Mouse (Mus musculus): ENCODE measurements at regions not wholly inside any gene's neighbourhood (a gene's known extent, or its start where the extent isn't known, plus 50 kb on each side); places are given as distances from the start of the nearest gene placed in this dataset.

DNA sequence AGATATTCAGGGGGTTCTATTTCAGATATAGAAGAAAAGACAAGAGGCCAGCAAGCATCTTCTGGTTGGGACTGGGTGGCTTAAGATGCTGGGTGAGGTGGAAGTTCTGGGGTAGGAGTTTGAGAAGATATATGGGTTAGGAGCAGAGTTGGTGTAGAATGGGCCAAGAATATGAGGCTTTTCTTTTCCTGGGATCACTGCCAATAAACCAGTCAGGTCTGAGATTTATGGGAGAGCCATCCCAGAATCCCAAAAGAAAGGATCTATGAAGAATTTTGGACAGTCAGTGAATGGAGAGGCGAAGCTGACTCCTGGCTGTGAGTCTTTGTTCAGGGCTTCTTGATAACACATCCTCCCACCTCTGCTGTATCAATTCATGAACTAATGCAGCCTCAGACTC is 192.0 kb upstream of the Klf4 start:
- no peak overlapping the region for H3K27ac ChIP-seq (replicated peaks)
- no peaks in the 10 kb centered on the region for H3K9me3 ChIP-seq (ENCODE audit: control insufficient read depth, low read length)
- H3K4me3 ChIP-seq (ENCODE audit: low read depth, low read length), result no peak overlapping the region
- DNase-seq (ENCODE audit: low spot score), result no peak
- no peak overlapping the region for H3K4me2 ChIP-seq (replicated peaks; ENCODE audit: low read depth)
- TF ChIP-seq EP300 (optimal IDR thresholded peaks at IDR 0.05) (no peak), CTCF (IDR thresholded peaks at IDR 0.05; ENCODE audit: low read depth) (no peak)
- no peaks in the 10 kb centered on the region for H3K36me3 ChIP-seq (ENCODE audit: control insufficient read depth, insufficient read depth, low read length)
- H3K27me3 ChIP-seq (ENCODE audit: control insufficient read depth, insufficient read depth, low read length), result no peaks in the 10 kb centered on the region
- peaks cover 5% of the 10 kb centered on the region for H3K4me1 ChIP-seq (replicated peaks; ENCODE audit: control insufficient read depth, insufficient read depth)
- 65% methylated on average over 1 of the region's 1 CpGs for WGBS
- no peak for ATAC-seq (ENCODE audit: low FRiP score, low TSS enrichment)
- H3K9ac ChIP-seq (ENCODE audit: low read length), result no peak overlapping the region

DNA sequence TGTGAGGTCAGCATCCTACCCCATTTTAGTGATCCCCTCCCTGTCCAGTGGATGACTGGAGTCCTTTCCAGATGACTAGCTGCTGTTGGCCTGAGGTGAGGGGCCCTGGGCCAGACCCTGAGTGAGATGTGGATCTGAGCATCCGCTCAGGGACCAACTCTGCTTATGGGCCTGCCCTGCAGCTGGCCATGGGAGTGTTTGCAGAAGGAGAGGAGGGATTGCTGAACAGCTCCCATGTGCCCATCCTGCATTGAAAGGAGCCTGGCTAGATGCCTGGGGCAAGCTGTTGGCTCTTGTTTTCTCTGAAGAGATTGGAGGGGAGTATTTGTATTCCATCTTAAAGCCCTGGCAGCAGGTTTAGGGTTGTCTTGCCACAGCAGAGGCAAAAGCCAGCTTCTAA is 190.9 kb upstream of the Klf4 start:
- DNase-seq (ENCODE audit: low spot score) (no peak), ATAC-seq (ENCODE audit: low FRiP score, low TSS enrichment) (no peak)
- Histone ChIP-seq H3K4me3 (ENCODE audit: low read depth, low read length) (no peak overlapping the region), H3K36me3 (ENCODE audit: control insufficient read depth, insufficient read depth, low read length) (no peaks in the 10 kb centered on the region), H3K9me3 (ENCODE audit: control insufficient read depth, low read length) (no peaks in the 10 kb centered on the region), H3K9ac (ENCODE audit: low read length) (no peak overlapping the region), H3K27ac (replicated peaks) (no peak overlapping the region), H3K4me1 (replicated peaks; ENCODE audit: control insufficient read depth, insufficient read depth) (peaks cover 5% of the 10 kb centered on the region), H3K4me2 (replicated peaks; ENCODE audit: low read depth) (no peak overlapping the region), H3K27me3 (ENCODE audit: control insufficient read depth, insufficient read depth, low read length) (no peaks in the 10 kb centered on the region)
- TF ChIP-seq CTCF (IDR thresholded peaks at IDR 0.05; ENCODE audit: low read depth) (no peak), EP300 (optimal IDR thresholded peaks at IDR 0.05) (no peak)
- 71% methylated on average over 1 of the region's 1 CpGs for WGBS

DNA sequence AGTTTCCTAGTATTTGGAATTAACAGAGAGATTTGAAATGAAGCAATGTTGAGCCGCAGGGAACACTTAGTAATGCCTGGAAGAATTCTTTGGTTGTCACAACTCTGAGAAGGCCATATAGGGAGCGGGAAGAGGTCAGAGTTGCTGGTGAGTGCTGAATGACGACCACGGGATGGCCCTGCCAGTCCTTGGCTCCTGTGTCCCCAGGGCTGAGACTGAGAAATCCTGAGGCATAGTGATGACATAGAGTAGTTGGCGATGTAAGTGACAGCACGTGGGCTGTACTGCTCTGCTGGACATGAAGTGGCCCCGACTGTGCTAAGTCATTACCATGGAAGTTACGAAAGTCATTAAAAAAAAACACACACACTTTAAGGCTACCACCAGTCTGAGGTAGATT is 190.1 kb upstream of the Klf4 start:
- 71% methylated on average over 8 of the region's 8 CpGs for WGBS
- no peak for TF ChIP-seq CTCF (IDR thresholded peaks at IDR 0.05; ENCODE audit: low read depth)
- no peaks in the 10 kb centered on the region for H3K27me3 ChIP-seq (ENCODE audit: control insufficient read depth, insufficient read depth, low read length)
- H3K4me2 ChIP-seq (replicated peaks; ENCODE audit: low read depth), result no peak overlapping the region
- DNase-seq (ENCODE audit: low spot score), result no peak
- H3K9ac ChIP-seq (ENCODE audit: low read length), result no peak overlapping the region
- H3K4me1 ChIP-seq (replicated peaks; ENCODE audit: control insufficient read depth, insufficient read depth), result peaks cover 5% of the 10 kb centered on the region
- H3K36me3 ChIP-seq (ENCODE audit: control insufficient read depth, insufficient read depth, low read length), result no peaks in the 10 kb centered on the region
- no peak overlapping the region for H3K4me3 ChIP-seq (ENCODE audit: low read depth, low read length)
- H3K9me3 ChIP-seq (ENCODE audit: control insufficient read depth, low read length), result no peaks in the 10 kb centered on the region
- no peak overlapping the region for H3K27ac ChIP-seq (replicated peaks)
- ATAC-seq (ENCODE audit: low FRiP score, low TSS enrichment), result 0 out of 2 replicates have a peak, but pooled peaks have one; percentile 19

DNA sequence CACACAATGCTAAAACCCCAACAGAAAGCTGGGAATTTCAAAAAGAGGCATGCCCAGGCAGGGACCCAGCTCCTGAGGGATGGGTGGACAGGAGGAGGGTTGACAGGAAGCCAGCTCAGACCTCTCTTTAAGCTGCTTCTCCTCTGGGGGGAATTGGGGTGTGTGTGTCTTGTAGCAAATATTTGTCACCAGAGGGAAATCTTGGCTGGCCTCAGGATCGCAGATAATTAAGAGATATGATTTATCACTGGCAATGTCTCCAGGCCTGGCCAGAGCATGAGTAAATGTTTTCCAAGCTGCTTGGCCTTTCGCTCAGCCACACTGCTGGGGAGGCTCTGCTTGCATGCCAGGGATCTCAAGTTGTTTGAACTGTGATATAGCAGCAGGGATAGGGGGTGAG is 189.6 kb upstream of the Klf4 start:
- H3K27ac ChIP-seq (replicated peaks), result no peak overlapping the region
- H3K4me3 ChIP-seq (ENCODE audit: low read depth, low read length), result no peak overlapping the region
- H3K4me1 ChIP-seq (replicated peaks; ENCODE audit: control insufficient read depth, insufficient read depth), result peaks cover 5% of the 10 kb centered on the region
- peak; percentile 25; the same call in 1 of the 2 replicates for TF ChIP-seq CTCF (IDR thresholded peaks at IDR 0.05; ENCODE audit: low read depth)
- TF ChIP-seq EP300 (optimal IDR thresholded peaks at IDR 0.05), result no peak
- WGBS, result 16% methylated on average over 2 of the region's 2 CpGs
- no peak overlapping the region for H3K4me2 ChIP-seq (replicated peaks; ENCODE audit: low read depth)
- H3K9me3 ChIP-seq (ENCODE audit: control insufficient read depth, low read length), result no peaks in the 10 kb centered on the region
- ATAC-seq (ENCODE audit: low FRiP score, low TSS enrichment) (no peak; the same call in 1 of the 2 replicates), DNase-seq (ENCODE audit: low spot score) (no peak)
- no peaks in the 10 kb centered on the region for H3K36me3 ChIP-seq (ENCODE audit: control insufficient read depth, insufficient read depth, low read length)
- no peak overlapping the region for H3K9ac ChIP-seq (ENCODE audit: low read length)
- H3K27me3 ChIP-seq (ENCODE audit: control insufficient read depth, insufficient read depth, low read length), result no peaks in the 10 kb centered on the region

DNA sequence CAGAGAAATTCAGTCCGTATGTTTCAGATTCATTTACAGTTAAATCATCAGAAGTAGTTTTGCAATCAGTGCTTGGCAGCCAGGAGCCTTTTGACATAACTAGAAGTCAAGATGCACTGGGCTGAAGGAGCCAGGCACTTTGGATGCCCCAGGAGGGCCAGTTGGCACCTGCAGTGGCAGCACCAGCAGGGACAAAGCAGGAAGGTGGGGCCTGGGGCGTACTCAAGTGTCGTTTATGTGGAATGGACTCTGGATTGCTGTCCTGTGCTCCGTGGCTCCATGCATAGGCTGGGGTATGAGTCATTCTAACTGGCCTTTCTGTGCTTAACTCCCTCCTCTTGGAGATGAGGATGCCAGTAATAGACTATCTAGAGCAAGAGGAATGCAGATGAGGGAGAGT is 186.2 kb upstream of the Klf4 start:
- H3K9ac ChIP-seq (ENCODE audit: low read length), result no peak overlapping the region
- ATAC-seq (ENCODE audit: low FRiP score, low TSS enrichment) (peak; percentile 58; the same call in 1 of the 2 replicates), DNase-seq (ENCODE audit: low spot score) (no peak)
- H3K36me3 ChIP-seq (ENCODE audit: control insufficient read depth, insufficient read depth, low read length), result no peaks in the 10 kb centered on the region
- no peak overlapping the region for H3K4me3 ChIP-seq (ENCODE audit: low read depth, low read length)
- no peak overlapping the region for H3K4me2 ChIP-seq (replicated peaks; ENCODE audit: low read depth)
- H3K9me3 ChIP-seq (ENCODE audit: control insufficient read depth, low read length), result no peaks in the 10 kb centered on the region
- peaks cover 5% of the 10 kb centered on the region for H3K4me1 ChIP-seq (replicated peaks; ENCODE audit: control insufficient read depth, insufficient read depth)
- 43% methylated on average over 4 of the region's 4 CpGs for WGBS
- 0 out of 2 replicates have a peak overlapping the region, but pooled peaks have one; percentile 40 for H3K27ac ChIP-seq (replicated peaks)
- H3K27me3 ChIP-seq (ENCODE audit: control insufficient read depth, insufficient read depth, low read length), result no peaks in the 10 kb centered on the region
- no peak for TF ChIP-seq CTCF (IDR thresholded peaks at IDR 0.05; ENCODE audit: low read depth)
- no peak for TF ChIP-seq EP300 (optimal IDR thresholded peaks at IDR 0.05)

DNA sequence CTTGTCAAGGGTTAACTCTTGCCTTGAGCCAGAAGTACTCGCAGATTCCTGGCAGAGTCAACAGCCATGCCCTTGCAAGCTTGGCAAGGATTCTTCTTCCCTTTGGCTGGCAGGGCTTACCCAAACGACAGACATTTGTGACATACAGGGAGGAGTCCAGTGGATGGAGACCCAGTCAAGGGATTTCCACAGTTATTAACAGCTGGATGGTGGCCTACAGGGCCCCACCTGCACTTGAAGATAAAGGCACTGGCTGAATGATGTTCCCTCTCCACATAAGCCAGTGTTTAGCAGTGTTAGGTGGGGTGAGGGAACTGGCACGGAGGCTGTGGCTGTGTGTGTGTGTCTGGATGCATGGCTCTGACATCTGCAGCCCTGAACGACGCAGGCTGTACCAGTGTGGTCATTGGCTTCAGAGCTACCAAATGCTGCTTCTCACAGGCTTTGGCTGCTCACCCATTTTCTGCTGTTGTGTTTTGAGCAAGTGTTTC is 183.9 kb upstream of the Klf4 start:
- Histone ChIP-seq H3K9me3 (ENCODE audit: control insufficient read depth, low read length) (no peaks in the 10 kb centered on the region), H3K27me3 (ENCODE audit: control insufficient read depth, insufficient read depth, low read length) (no peaks in the 10 kb centered on the region), H3K4me1 (replicated peaks; ENCODE audit: control insufficient read depth, insufficient read depth) (no peaks in the 10 kb centered on the region), H3K27ac (replicated peaks) (no peak overlapping the region), H3K4me2 (replicated peaks; ENCODE audit: low read depth) (no peak overlapping the region), H3K9ac (ENCODE audit: low read length) (no peak overlapping the region), H3K4me3 (ENCODE audit: low read depth, low read length) (no peak overlapping the region), H3K36me3 (ENCODE audit: control insufficient read depth, insufficient read depth, low read length) (no peaks in the 10 kb centered on the region)
- TF ChIP-seq CTCF (IDR thresholded peaks at IDR 0.05; ENCODE audit: low read depth), result no peak
- DNase-seq (ENCODE audit: low spot score) (no peak), ATAC-seq (ENCODE audit: low FRiP score, low TSS enrichment) (0 out of 2 replicates have a peak, but pooled peaks have one; percentile 15)
- WGBS, result 46% methylated on average over 5 of the region's 5 CpGs

All from stomach, postnatal 0 days (tissue).